Mouse (Mus musculus) ES-Bruce4 (cell line): Measurements from ENCODE around the gene Usp4.

ENCODE experiments used
- CTCF ChIP-seq: IDR thresholded peaks from one replicate; pipeline ENCODE4 v1.8.1; 2011; ENCODE audit warnings: low read depth, low read length
- EP300 ChIP-seq: IDR thresholded peaks from 2 replicates; pipeline ENCODE4 v1.6.1; 2011; ENCODE audit warnings: low read depth, low read length; ENCODE audit not compliant: insufficient read depth
- POLR2A ChIP-seq: IDR thresholded peaks from one replicate; pipeline ENCODE4 v1.8.1; 2011; ENCODE audit warnings: low read length; ENCODE audit not compliant: insufficient read depth

GRCm38 (mm10) chr9:108347024-108347423, 629 bp upstream of the Usp4 start:
- TF ChIP-seq CTCF = no peak
- no peak for TF ChIP-seq POLR2A
- TF ChIP-seq EP300 = no peak
